Mouse (Mus musculus): ENCODE measurements at regions not wholly inside any gene's neighbourhood (a gene's known extent, or its start where the extent isn't known, plus 50 kb on each side); places are given as distances from the start of the nearest gene placed in this dataset.

DNA sequence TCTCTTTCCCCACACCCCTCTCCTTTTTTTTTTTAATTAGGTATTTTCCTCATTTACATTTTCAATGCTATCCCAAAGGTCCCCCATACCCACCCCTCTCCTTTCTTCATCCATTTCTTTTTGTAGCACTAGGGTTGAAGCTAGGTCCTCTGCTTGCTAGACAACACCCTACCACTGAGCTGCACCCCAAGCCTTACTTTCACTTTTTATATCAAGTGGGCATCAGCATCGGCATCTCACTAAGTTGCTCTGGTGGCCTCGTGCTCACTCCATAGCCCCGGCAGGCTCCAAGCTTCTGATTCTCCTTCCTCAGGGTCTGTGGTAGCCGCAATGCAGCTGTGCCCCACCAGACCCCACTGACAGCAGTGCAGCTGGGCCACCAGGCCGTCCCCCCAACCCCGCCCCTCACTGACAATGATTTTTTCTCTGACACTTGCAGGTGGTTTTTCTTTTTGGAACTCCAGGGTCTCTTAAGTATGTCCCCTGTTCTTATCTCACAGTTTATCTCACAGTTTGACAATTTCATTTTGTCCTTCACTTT is 77.5 kb downstream of the Nufip1 start:
- no peak for DNase-seq

DNA sequence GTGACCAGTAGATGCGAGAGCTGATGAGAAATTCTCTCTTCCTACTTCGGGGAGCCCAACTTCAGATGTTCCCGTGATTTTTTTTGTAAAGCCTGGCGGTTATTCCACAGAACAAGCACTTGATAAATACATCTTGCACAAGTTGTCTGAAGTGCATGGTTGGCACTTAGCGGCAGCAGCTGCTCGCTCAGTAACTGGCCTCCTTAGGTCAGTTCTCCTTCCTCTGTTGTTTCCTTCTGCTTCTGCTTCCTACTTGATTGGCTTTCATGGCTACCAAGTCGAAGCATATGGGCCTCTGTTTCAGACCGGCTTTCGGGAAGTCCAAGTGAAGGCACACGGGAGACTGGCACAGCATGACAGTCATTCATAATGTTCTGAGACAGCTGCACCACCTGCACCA is 84.6 kb downstream of the Nufip1 start:
- no peak for DNase-seq

DNA sequence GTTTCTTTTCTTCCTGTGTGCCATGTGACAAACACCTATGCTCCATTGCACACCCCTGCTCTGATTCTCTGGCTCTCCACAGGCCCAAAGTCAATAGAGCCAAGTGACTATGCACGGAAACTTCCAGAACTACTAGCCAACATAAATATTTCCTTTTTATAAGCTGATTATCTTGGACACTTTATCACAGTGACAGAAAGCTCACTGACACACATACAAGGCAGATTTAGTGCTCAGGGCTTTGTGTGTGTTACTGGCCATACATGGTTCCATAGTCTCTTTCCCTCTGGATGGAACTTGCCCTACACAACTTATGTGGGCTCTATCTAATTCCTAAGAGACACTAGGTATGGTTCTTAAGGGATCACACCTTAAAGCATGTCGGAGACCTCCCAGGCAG is 86.7 kb downstream of the Nufip1 start:
- no peak for DNase-seq

DNA sequence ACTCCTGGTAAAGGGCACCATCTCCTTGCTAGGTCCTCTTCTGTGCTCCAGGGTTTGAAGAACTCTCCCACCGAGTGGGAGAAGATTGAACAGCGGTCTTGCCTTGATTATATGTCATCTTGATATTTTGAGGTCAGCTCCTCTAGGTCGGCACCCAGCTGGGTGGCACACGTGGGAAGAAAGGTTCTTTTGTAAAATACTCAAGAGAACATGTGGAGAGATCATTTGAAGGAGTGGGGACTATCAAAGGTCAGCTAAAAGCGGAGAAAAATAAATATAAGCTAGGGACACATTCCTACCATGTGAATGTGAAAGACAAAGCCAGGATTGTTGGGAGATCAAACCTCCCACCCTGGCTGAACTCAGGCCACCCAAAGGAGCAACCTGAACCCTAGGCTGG is 87.7 kb downstream of the Nufip1 start:
- DNase-seq = no peak

- DNase-seq = no peak
Observed at GRCm38 (mm10) chr14:76202595-76202994, 91.9 kb downstream of the Nufip1 start.

GRCm38 (mm10) chr14:76203135-76203534 is 92.4 kb downstream of the Nufip1 start:
- no peak for DNase-seq

- DNase-seq = no peak
Observed at GRCm38 (mm10) chr14:76216446-76217177, 105.9 kb downstream of the Nufip1 start.

DNA sequence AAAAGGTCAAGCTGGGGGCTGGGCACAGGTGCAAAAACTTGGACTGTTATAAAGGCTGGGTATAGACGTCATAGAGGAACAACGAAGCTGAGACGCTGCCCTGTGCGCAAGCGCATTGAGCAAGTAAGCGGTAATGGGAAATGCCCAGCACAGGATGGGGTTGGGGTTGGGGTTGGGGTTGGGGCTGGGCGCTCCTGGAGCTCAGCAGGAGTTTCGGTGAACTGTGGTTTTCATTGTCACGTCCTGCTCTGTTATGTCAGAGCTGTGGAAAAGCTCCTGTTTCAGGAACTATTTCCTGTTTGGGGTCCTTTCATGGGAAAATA is 106.4 kb downstream of the Nufip1 start:
- DNase-seq = no peak

- no peak for DNase-seq
Observed at GRCm38 (mm10) chr14:76217571-76218256, 107.0 kb downstream of the Nufip1 start.

DNA sequence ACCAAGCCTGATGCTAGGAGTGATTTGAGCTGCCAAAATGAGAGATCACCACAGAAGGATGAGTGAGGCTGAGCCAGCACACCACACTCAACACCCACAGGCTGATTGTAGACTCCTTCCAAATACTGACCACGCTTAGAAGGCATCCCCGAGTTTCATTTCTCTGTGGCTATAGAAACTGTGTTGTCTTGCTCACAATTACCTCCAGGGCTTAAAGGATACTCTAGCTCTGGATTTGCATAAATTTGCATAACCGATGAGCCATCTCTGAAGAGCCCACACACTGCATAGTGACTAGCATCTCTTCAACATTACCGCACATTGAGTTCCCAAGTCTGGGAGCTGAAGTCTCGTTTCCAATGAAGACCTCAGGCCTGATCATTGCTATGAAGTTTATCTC is 110.3 kb downstream of the Nufip1 start:
- DNase-seq = no peak

DNA sequence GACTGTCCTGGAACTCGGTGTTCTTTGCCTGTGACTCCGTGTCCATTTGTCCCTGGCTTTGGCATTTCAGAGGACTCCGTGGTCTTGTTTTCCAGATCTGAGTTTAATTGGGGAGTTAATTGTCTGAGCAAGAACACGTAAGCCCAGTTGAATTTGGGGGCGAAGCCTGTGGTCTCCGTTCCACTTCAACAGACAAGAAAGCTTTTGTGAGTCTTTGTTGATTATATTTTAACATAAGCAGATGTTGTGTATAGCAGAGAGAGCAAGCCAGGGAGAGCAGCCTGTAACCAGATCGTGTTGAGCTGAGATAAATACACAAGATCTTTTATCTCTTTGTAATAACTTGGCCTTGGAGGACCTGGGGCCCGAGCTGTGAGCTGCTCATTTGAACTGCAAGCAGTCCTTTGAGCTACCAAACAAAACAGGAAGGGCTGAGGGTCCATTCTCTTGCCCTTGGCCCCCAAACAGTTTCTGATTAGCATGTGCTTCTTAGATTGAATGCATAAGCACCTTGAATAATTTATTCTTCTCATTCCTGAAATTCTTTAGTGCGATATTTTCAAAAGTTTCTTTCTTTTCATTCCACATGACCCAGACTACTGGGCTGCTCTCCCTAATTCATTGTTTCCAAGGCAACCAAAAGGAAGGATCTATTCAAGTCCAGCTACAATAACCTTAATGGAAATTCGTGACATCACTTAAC is 111.1 kb downstream of the Nufip1 start:
- no peak for DNase-seq

DNA sequence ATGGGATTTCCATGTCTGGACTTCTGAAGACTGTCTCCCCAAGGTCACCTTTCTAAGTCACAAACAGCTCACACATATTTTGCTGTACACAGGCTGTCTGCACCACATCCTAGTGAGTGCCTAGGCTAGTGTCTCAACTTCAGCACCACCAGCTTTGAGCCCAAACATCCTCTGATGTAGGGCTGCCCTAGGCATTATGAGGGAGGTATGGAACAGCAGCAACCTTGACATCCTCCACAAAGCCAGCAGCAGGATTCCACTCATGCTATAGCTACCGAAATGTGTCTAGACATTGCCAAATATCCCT is 111.6 kb downstream of the Nufip1 start:
- DNase-seq = no peak

- no peak for DNase-seq
Observed at GRCm38 (mm10) chr14:76223036-76223650, 112.5 kb downstream of the Nufip1 start.

- no peak for DNase-seq
Observed at GRCm38 (mm10) chr14:76223903-76224302, 113.2 kb downstream of the Nufip1 start.

DNA sequence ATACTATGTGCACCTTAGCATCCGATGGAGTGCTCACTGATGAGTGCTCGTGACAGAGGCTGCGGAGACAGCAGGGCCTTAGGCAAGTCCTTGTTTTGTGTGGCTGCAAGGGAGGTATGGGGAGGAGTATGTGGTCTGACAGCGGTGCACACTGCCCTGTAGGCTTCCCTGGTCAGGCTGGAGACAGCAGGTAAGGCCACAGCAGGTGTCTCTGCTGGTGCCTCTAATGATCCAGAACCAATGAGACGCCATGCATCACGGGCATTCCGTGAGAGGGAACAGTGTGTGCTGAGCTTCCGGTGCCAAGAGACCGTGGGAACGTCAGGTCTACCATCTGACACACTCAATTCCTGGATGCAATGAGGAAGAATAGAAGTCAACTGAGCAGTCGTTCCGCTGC is 114.8 kb downstream of the Nufip1 start:
- no peak for DNase-seq

GRCm38 (mm10) chr14:76226621-76227297 is 116.1 kb downstream of the Nufip1 start:
- no peak for DNase-seq

DNA sequence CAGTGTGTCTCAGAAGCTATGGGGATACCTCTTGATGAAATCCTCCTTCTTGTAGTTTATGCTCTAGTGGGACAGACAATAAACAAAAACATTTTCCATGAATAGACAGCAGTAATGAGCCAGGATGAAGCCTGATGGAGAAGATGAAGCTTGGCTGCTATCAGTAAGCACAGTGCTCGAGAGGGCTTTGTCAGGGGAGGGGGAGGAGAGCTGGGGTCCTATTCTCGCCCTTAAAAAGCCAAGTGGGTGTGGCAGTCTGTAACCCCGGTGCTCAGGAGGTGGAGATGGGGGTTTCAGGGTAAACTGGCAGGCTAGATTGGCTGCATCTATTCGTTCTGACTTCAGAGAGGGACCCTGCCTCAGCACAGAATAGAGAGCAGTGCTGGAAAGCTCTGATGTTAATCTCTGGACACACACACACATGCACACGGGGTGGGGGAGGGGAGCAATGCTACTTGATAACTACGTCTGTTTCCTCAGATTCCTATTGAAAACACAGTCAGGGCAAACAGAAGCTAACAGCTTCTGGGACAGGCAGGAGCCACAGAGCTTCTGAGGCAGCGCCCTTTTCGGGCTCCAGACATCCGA is 118.4 kb downstream of the Nufip1 start:
- no peak for DNase-seq

DNA sequence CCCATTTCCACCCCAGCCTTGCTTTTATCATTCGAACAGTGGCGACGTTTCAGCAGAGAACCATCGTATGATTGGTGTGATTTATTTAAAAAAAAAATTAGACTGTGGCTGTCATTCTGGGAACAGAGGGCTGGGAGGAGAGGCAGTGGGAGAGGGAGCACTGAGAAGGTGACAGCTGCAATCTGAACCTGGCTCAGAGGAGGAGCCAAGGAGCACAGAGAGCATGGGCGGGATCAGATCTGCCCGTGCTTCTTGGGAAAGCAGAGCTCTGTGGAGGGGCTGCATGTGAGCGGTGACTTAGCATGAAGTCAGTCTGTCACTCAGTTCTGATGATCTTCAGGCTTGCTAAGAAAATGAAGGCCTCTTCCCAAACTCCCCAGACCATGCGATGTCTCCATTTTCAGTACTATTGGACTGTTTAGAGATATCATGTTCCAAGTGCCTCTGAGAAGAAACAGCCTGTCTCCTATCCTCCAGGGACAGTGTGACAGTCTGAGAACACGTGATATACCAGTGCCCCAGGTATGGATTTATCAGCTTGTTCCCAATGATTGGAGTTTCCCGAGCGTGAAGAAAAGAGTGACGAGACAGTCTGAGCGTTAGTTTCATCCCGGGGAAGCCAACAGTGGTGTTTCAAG is 129.3 kb downstream of the Nufip1 start:
- DNase-seq = no peak

GRCm38 (mm10) chr14:76243581-76244337 is 133.1 kb downstream of the Nufip1 start:
- DNase-seq = no peak

- no peak for DNase-seq
Observed at GRCm38 (mm10) chr14:76244338-76245062, 133.8 kb downstream of the Nufip1 start.

Measured in gastrocnemius, postnatal 10 days (tissue).